Mouse (Mus musculus) heart, postnatal 0 days (tissue): ENCODE data around the gene Cyp3a11. TPM values are rescaled to one million over a fixed set of nuclear protein-coding genes. Genes with fewer than 3 reads are reported as not detected.
"Not testable (repeated sequence)": the region's sequence is repeated elsewhere in the genome, so short reads cannot be mapped to it uniquely, and the experiment has no call there.

ENCODE experiments used
- ATAC-seq: fragments of 200-750 bp; cut with Nextera tagmentation; 2 replicates; pipeline ENCODE4 v1.8.0; 2017; ENCODE audit warnings: low read depth, moderate number of reproducible peaks, moderate library complexity; ENCODE audit not compliant: insufficient read depth
- DNase-seq: peaks from one replicate; pipeline ENCODE4 v3.0.0-alpha.2; 2016; ENCODE audit warnings: low spot score
- H3K27ac ChIP-seq: fragments of 300-500 bp; sonication (generic); 2 replicates; pipeline ENCODE4 v1.5.1; 2014; ENCODE audit warnings: low read depth, mild to moderate bottlenecking
- H3K27me3 ChIP-seq: fragments of 300-500 bp; sonication (generic); 2 replicates; pipeline ENCODE4 v1.6.1; 2014; ENCODE audit warnings: low read length, mixed read lengths; ENCODE audit not compliant: control insufficient read depth, insufficient read depth
- H3K36me3 ChIP-seq: fragments of 300-500 bp; sonication (generic); replicated peaks from 2 replicates; pipeline ENCODE4 v1.6.1; 2014; ENCODE audit warnings: low read length, mixed read lengths; ENCODE audit not compliant: control insufficient read depth, insufficient read depth
- H3K4me1 ChIP-seq: fragments of 300-500 bp; sonication (generic); 2 replicates; pipeline ENCODE4 v1.6.1; 2014; ENCODE audit warnings: antibody characterized with exemption; ENCODE audit not compliant: control insufficient read depth, insufficient read depth
- H3K4me2 ChIP-seq: fragments of 300-500 bp; sonication (generic); 2 replicates; pipeline ENCODE4 v1.6.1; 2014; ENCODE audit warnings: low read depth, mild to moderate bottlenecking, low read length, moderate library complexity
- H3K4me3 ChIP-seq: fragments of 300-500 bp; sonication (generic); 2 replicates; pipeline ENCODE4 v1.5.1; 2014; ENCODE audit warnings: low read depth, low read length
- H3K9ac ChIP-seq: fragments of 300-500 bp; sonication (generic); replicated peaks from 2 replicates; pipeline ENCODE4 v1.6.1; 2014; ENCODE audit warnings: low read depth, low read length, mixed read lengths
- H3K9me3 ChIP-seq: fragments of 300-500 bp; sonication (generic); replicated peaks from 2 replicates; pipeline ENCODE4 v1.6.1; 2016; ENCODE audit warnings: low read length; ENCODE audit not compliant: control insufficient read depth
- CTCF ChIP-seq: IDR thresholded peaks from 2 replicates; pipeline ENCODE4 v1.5.1; 2016; ENCODE audit warnings: antibody characterized with exemption, control low read depth, low read depth
- EP300 ChIP-seq: IDR thresholded peaks from 2 replicates; pipeline ENCODE4 v1.6.1; 2016; ENCODE audit warnings: antibody characterized with exemption, low read depth
- WGBS: fragments of 180-500 bp; shearing (Covaris S2); extraction: QIAGEN DNeasy Blood & Tissue Kit; methylation state at CpG from one replicate; pipeline ENCODE4 v1.1.7; 2014; 5-methylcytosine and 5-hydroxymethylcytosine counted together
- polyA plus RNA-seq: library from polyadenylated mRNA; unstranded; fragments of >200 nt; fragmentation: Nextera tagmentation; extraction: Ambion mirVana; gene quantifications from 2 replicates; pipeline ENCODE4 v1.2.1, GENCODE M21; 2015
- total RNA-seq: library from RNA; depleted of rRNA; stranded (reverse); fragments of >200 nt; gene quantifications from 2 replicates; pipeline ENCODE4 v1.2.3, GENCODE M21; 2014; ENCODE audit warnings: low replicate concordance; rRNA removed

The Cyp3a11 gene
- total RNA-seq (0.15 TPM in 1 of 2 replicates, not detected in the other), polyA plus RNA-seq (not detected in 2 replicates)

- 71% methylated on average over 3 of the region's 3 CpGs for WGBS
- ATAC-seq: no peak
Measured at GRCm38 (mm10) chr5:145879688-145880087, at the start of gene Cyp3a11. TSS of gene Cyp3a11 (minus strand) at chr5:145879964.

GRCm38 (mm10) chr5:145912912-145913311 is 33.1 kb upstream of the Cyp3a11 start:
- peaks cover 33% of the 10 kb centered on the region for H3K9me3 ChIP-seq
- no peak overlapping the region for H3K9ac ChIP-seq
- TF ChIP-seq EP300 (no peak), CTCF (no peak)
- no peaks in the 10 kb centered on the region for H3K36me3 ChIP-seq
- no peaks in the 10 kb centered on the region for H3K4me1 ChIP-seq
- no peak overlapping the region for H3K27ac ChIP-seq
- ATAC-seq: no peak
- DNase-seq: no peak
- H3K4me3 ChIP-seq: no peak overlapping the region
- H3K27me3 ChIP-seq: no peaks in the 10 kb centered on the region
- H3K4me2 ChIP-seq: no peak overlapping the region

More at GRCm38 (mm10) chr5:145879688-145880087, at the start of gene Cyp3a11:
- H3K27me3 ChIP-seq: no peaks in the 10 kb centered on the region
- H3K9me3 ChIP-seq: peaks cover 29% of the 10 kb centered on the region
- DNase-seq: no peak
- no peak within 1 kb of the TSS for H3K4me3 ChIP-seq
- no peak within 1 kb of the TSS for H3K27ac ChIP-seq
- TF ChIP-seq CTCF (no peak), EP300 (no peak)
- H3K36me3 ChIP-seq: no peaks in the 10 kb centered on the region
- no peak within 1 kb of the TSS for H3K9ac ChIP-seq
- no peaks in the 10 kb centered on the region for H3K4me1 ChIP-seq
- no peak within 1 kb of the TSS for H3K4me2 ChIP-seq

- peaks cover 32% of the 10 kb centered on the region for H3K9me3 ChIP-seq
- no peak overlapping the region for H3K4me3 ChIP-seq
- H3K27ac ChIP-seq: no peak overlapping the region
- TF ChIP-seq EP300 (no peak), CTCF (no peak)
- H3K4me2 ChIP-seq: no peak overlapping the region
- H3K27me3 ChIP-seq: no peaks in the 10 kb centered on the region
- H3K4me1 ChIP-seq: no peaks in the 10 kb centered on the region
- no peak for ATAC-seq
- H3K36me3 ChIP-seq: no peaks in the 10 kb centered on the region
- DNase-seq: no peak
- H3K9ac ChIP-seq: no peak overlapping the region
Measured at GRCm38 (mm10) chr5:145911781-145912180, 32.0 kb upstream of the Cyp3a11 start.

- not testable (repeated sequence) for H3K9ac ChIP-seq, H3K36me3 ChIP-seq, H3K4me2 ChIP-seq, H3K4me3 ChIP-seq, H3K27ac ChIP-seq, DNase-seq, H3K4me1 ChIP-seq, H3K27me3 ChIP-seq, ATAC-seq
- 64% methylated on average over 2 of the region's 2 CpGs for WGBS
- H3K9me3 ChIP-seq: peaks cover 29% of the 10 kb centered on the region
Measured at GRCm38 (mm10) chr5:145906937-145907336, 27.2 kb upstream of the Cyp3a11 start.

GRCm38 (mm10) chr5:145904535-145904934 is 24.8 kb upstream of the Cyp3a11 start:
- Histone ChIP-seq H3K4me3 (no peak overlapping the region), H3K9me3 (peaks cover 22% of the 10 kb centered on the region; the same call in 1 of the 2 replicates), H3K27ac (no peak overlapping the region), H3K27me3 (no peaks in the 10 kb centered on the region), H3K36me3 (no peaks in the 10 kb centered on the region), H3K9ac (no peak overlapping the region), H3K4me2 (no peak overlapping the region), H3K4me1 (no peaks in the 10 kb centered on the region)
- TF ChIP-seq EP300: no peak
- TF ChIP-seq CTCF: no peak
- 67% methylated on average over 1 of the region's 1 CpGs for WGBS
- DNase-seq (no peak), ATAC-seq (no peak)

GRCm38 (mm10) chr5:145903349-145903748 is 23.6 kb upstream of the Cyp3a11 start:
- Histone ChIP-seq H3K4me2 (no peak overlapping the region), H3K9me3 (peaks cover 22% of the 10 kb centered on the region; the same call in 1 of the 2 replicates), H3K36me3 (no peaks in the 10 kb centered on the region), H3K27me3 (no peaks in the 10 kb centered on the region), H3K4me3 (no peak overlapping the region), H3K27ac (no peak overlapping the region), H3K4me1 (no peaks in the 10 kb centered on the region), H3K9ac (no peak overlapping the region)
- WGBS: 82% methylated on average over 1 of the region's 1 CpGs
- TF ChIP-seq EP300 (no peak), CTCF (no peak)
- DNase-seq (no peak), ATAC-seq (no peak)
